25 mouse cellular contexts compared by ENCODE assay signal in the genomic region with DNA sequence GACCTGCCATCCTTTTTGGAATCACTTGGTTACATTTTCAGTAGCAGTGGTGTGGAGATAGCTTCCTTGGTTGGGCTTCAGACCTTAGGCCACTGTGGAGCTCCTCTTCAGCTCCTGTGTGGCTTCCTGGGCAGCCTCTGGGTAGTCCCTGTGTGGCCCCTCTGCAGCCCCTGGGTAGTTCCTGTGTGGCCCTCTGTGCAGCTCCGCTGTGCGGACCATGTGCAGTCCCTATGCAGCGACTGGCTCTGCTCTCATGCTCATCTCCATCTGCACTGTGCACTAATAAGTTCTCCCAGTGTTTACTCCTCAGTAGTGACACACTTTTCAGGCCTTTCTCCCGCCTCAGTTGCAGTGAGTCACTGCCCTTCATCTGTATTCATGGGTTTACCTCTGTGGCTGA. TPM values are rescaled to one million over a fixed set of nuclear protein-coding genes. Genes with fewer than 3 reads are reported as not detected.
DNase-seq lines count a peak whose midpoint lies in the region; ATAC-seq and TF ChIP-seq lines count a peak whose summit lies in the region.
"Had no signal": no experiment of that assay in that cellular context is flagged by ENCODE, and none has a peak within 500 bp of the region (broad histone marks: within the 10 kb centered on the region; RNA-seq: fewer than 3 reads in every experiment).

No protein-coding gene starts in this region.

- no peak overlapping the region for H3K4me2 ChIP-seq in forebrain, embryonic 14.5 days (ENCODE audit: low read length)
- no peak overlapping the region for H3K4me2 ChIP-seq in forebrain, postnatal 0 days (ENCODE audit: low read depth)
- no peak overlapping the region for H3K4me2 ChIP-seq in midbrain, embryonic 12.5 days (replicated peaks)
- H3K4me2 ChIP-seq in midbrain, embryonic 14.5 days (ENCODE audit: low read length): no peak overlapping the region
- no peak overlapping the region for H3K4me2 ChIP-seq in stomach, postnatal 0 days (replicated peaks; ENCODE audit: low read depth)
- H3K4me2 ChIP-seq in kidney, embryonic 14.5 days (replicated peaks; ENCODE audit: low read depth, low read length): no peak overlapping the region
- H3K4me2 ChIP-seq: embryonic facial prominence, embryonic 13.5 days; heart, embryonic 11.5 days; hindbrain, embryonic 12.5 days; hindbrain, embryonic 15.5 days had no signal

- H3K27me3 ChIP-seq in forebrain, embryonic 14.5 days (replicated peaks; ENCODE audit: control insufficient read depth, insufficient read depth, low read length): no peaks in the 10 kb centered on the region
- no peaks in the 10 kb centered on the region for H3K27me3 ChIP-seq in forebrain, postnatal 0 days (ENCODE audit: insufficient read depth, low read length)
- H3K27me3 ChIP-seq in midbrain, embryonic 12.5 days: no peaks in the 10 kb centered on the region
- H3K27me3 ChIP-seq in midbrain, embryonic 14.5 days (ENCODE audit: control insufficient read depth, insufficient read depth, low read length): no peaks in the 10 kb centered on the region
- H3K27me3 ChIP-seq in stomach, postnatal 0 days (ENCODE audit: control insufficient read depth, insufficient read depth, low read length): no peaks in the 10 kb centered on the region
- no peaks in the 10 kb centered on the region for H3K27me3 ChIP-seq in kidney, embryonic 14.5 days (ENCODE audit: control insufficient read depth, insufficient read depth, low read length)
- H3K27me3 ChIP-seq: embryonic facial prominence, embryonic 13.5 days; hindbrain, embryonic 12.5 days; hindbrain, embryonic 15.5 days; Patski had no signal

- H3K9me3 ChIP-seq in forebrain, embryonic 14.5 days (replicated peaks; ENCODE audit: control insufficient read depth, low read length): no peaks in the 10 kb centered on the region
- no peaks in the 10 kb centered on the region for H3K9me3 ChIP-seq in forebrain, postnatal 0 days (ENCODE audit: low read length)
- H3K9me3 ChIP-seq in midbrain, embryonic 12.5 days: 0 out of 2 replicates have a peak, but pooled peaks cover 3% of the 10 kb centered on the region
- no peaks in the 10 kb centered on the region for H3K9me3 ChIP-seq in midbrain, embryonic 14.5 days (ENCODE audit: control insufficient read depth, low read length)
- H3K9me3 ChIP-seq in stomach, postnatal 0 days (ENCODE audit: control insufficient read depth, low read length): no peaks in the 10 kb centered on the region
- no peaks in the 10 kb centered on the region for H3K9me3 ChIP-seq in kidney, embryonic 14.5 days (ENCODE audit: control insufficient read depth, low read length)
- H3K9me3 ChIP-seq: embryonic facial prominence, embryonic 10.5 days; embryonic facial prominence, embryonic 13.5 days; hindbrain, embryonic 12.5 days; hindbrain, embryonic 15.5 days had no signal

- peak; percentile 50 for ATAC-seq in forebrain, embryonic 14.5 days
- ATAC-seq in forebrain, postnatal 0 days: no peak
- ATAC-seq in midbrain, embryonic 12.5 days (ENCODE audit: low FRiP score, low read depth): peak; percentile 30; the same call in 1 of the 2 replicates
- no peak for ATAC-seq in midbrain, embryonic 14.5 days (ENCODE audit: low FRiP score, low TSS enrichment)
- peak; percentile 68; the same call in 1 of the 2 replicates for ATAC-seq in stomach, postnatal 0 days (ENCODE audit: low FRiP score, low TSS enrichment)
- ATAC-seq in kidney, embryonic 14.5 days (ENCODE audit: low FRiP score, low TSS enrichment): no peak
- ATAC-seq: intestine, postnatal 0 days; Patski had no signal

- no peak for TF ChIP-seq CTCF in forebrain, postnatal 0 days (IDR thresholded peaks at IDR 0.05; ENCODE audit: low read depth)
- TF ChIP-seq CTCF in bone marrow, adult 2 months (IDR thresholded peaks at IDR 0.05; ENCODE audit: control insufficient read depth, insufficient read depth, low read length): no peak
- no peak for TF ChIP-seq CTCF in stomach, postnatal 0 days (IDR thresholded peaks at IDR 0.05; ENCODE audit: low read depth)

- H3K36me3 ChIP-seq in forebrain, embryonic 14.5 days (ENCODE audit: control insufficient read depth, insufficient read depth, low read length): peaks cover 27% of the 10 kb centered on the region; the same call in 1 of the 2 replicates
- peaks cover 24% of the 10 kb centered on the region for H3K36me3 ChIP-seq in forebrain, postnatal 0 days (ENCODE audit: insufficient read depth)
- H3K36me3 ChIP-seq in midbrain, embryonic 12.5 days: peaks cover 21% of the 10 kb centered on the region
- H3K36me3 ChIP-seq in midbrain, embryonic 14.5 days (ENCODE audit: control insufficient read depth, insufficient read depth, low read length): peaks cover 26% of the 10 kb centered on the region
- H3K36me3 ChIP-seq in stomach, postnatal 0 days (ENCODE audit: control insufficient read depth, insufficient read depth, low read length): peaks cover 4% of the 10 kb centered on the region; the same call in 1 of the 2 replicates
- peaks cover 17% of the 10 kb centered on the region; the same call in 1 of the 2 replicates for H3K36me3 ChIP-seq in kidney, embryonic 14.5 days (ENCODE audit: control insufficient read depth, insufficient read depth, low read length)

- no peak overlapping the region for H3K9ac ChIP-seq in forebrain, embryonic 14.5 days (ENCODE audit: low read length)
- H3K9ac ChIP-seq in forebrain, postnatal 0 days: no peak overlapping the region
- H3K9ac ChIP-seq in midbrain, embryonic 12.5 days (replicated peaks): no peak overlapping the region
- H3K9ac ChIP-seq in midbrain, embryonic 14.5 days (replicated peaks; ENCODE audit: low read length): no peak overlapping the region
- no peak overlapping the region for H3K9ac ChIP-seq in stomach, postnatal 0 days (ENCODE audit: low read length)
- no peak overlapping the region for H3K9ac ChIP-seq in kidney, embryonic 14.5 days (ENCODE audit: low read depth, low read length)
- H3K9ac ChIP-seq: embryonic facial prominence, embryonic 13.5 days; hindbrain, embryonic 12.5 days; hindbrain, embryonic 15.5 days had no signal

- WGBS in forebrain, embryonic 14.5 days: 74% methylated on average over 4 of the region's 4 CpGs
- 72% methylated on average over 4 of the region's 4 CpGs for WGBS in forebrain, postnatal 0 days
- WGBS in midbrain, embryonic 12.5 days: 83% methylated on average over 4 of the region's 4 CpGs
- 93% methylated on average over 4 of the region's 4 CpGs for WGBS in midbrain, embryonic 14.5 days
- WGBS in bone marrow, adult 2 months: 89% methylated on average over 4 of the region's 4 CpGs
- 91% methylated on average over 4 of the region's 4 CpGs for WGBS in stomach, postnatal 0 days
- 96% methylated on average over 4 of the region's 4 CpGs for WGBS in kidney, embryonic 14.5 days

- no peak for DNase-seq in forebrain, embryonic 14.5 days (ENCODE audit: low spot score)
- DNase-seq in forebrain, postnatal 0 days: no peak
- no peak for DNase-seq in midbrain, embryonic 14.5 days
- no peak for DNase-seq in stomach, postnatal 0 days (ENCODE audit: low spot score)
- DNase-seq: adrenal gland, postnatal 10 days; adrenal gland, postnatal 36 days; cerebellum, adult 11-12 months; cerebellum, adult 8-10 months; cerebellum, postnatal 10 days; cerebellum, postnatal 36 days; embryo, embryonic 11 days; gastrocnemius, adult 2 months; gastrocnemius, postnatal 25 days; kidney, adult 8-10 months had no signal

- H3K4me1 ChIP-seq in forebrain, embryonic 14.5 days (ENCODE audit: control insufficient read depth, insufficient read depth, low read length): no peaks in the 10 kb centered on the region; the same call in 1 of the 2 replicates
- no peaks in the 10 kb centered on the region for H3K4me1 ChIP-seq in forebrain, postnatal 0 days (ENCODE audit: insufficient read depth)
- peaks cover 8% of the 10 kb centered on the region for H3K4me1 ChIP-seq in midbrain, embryonic 12.5 days
- no peaks in the 10 kb centered on the region for H3K4me1 ChIP-seq in midbrain, embryonic 14.5 days (ENCODE audit: control insufficient read depth, insufficient read depth, low read length)
- no peaks in the 10 kb centered on the region; the same call in 1 of the 2 replicates for H3K4me1 ChIP-seq in bone marrow, adult 2 months (ENCODE audit: control insufficient read depth, insufficient read depth, low read length)
- no peaks in the 10 kb centered on the region for H3K4me1 ChIP-seq in stomach, postnatal 0 days (replicated peaks; ENCODE audit: control insufficient read depth, insufficient read depth)
- H3K4me1 ChIP-seq in kidney, embryonic 14.5 days (ENCODE audit: control insufficient read depth, insufficient read depth, low read length): no peaks in the 10 kb centered on the region
- H3K4me1 ChIP-seq: embryonic facial prominence, embryonic 10.5 days; embryonic facial prominence, embryonic 13.5 days; hindbrain, embryonic 15.5 days had no signal

- H3K27ac ChIP-seq in forebrain, embryonic 14.5 days (ENCODE audit: low read depth, low read length): no peak overlapping the region
- H3K27ac ChIP-seq in forebrain, postnatal 0 days (ENCODE audit: low read depth, low read length): no peak overlapping the region
- H3K27ac ChIP-seq in midbrain, embryonic 12.5 days (replicated peaks): no peak overlapping the region
- H3K27ac ChIP-seq in midbrain, embryonic 14.5 days (replicated peaks; ENCODE audit: low read depth, low read length): no peak overlapping the region
- peak overlapping the region; percentile 24 for H3K27ac ChIP-seq in bone marrow, adult 2 months (ENCODE audit: control insufficient read depth, insufficient read depth, low read depth, low read length, poor library complexity)
- H3K27ac ChIP-seq in stomach, postnatal 0 days (replicated peaks): no peak overlapping the region
- H3K27ac ChIP-seq in kidney, embryonic 14.5 days (ENCODE audit: low read depth, low read length): no peak overlapping the region
- H3K27ac ChIP-seq: embryonic facial prominence, embryonic 10.5 days; embryonic facial prominence, embryonic 13.5 days; gastrocnemius, adult 2 months; hindbrain, embryonic 12.5 days; hindbrain, embryonic 15.5 days had no signal

- TF ChIP-seq EP300 in stomach, postnatal 0 days (optimal IDR thresholded peaks at IDR 0.05): no peak

- H3K4me3 ChIP-seq in forebrain, embryonic 14.5 days (ENCODE audit: low read depth, low read length): no peak overlapping the region
- no peak overlapping the region for H3K4me3 ChIP-seq in forebrain, postnatal 0 days (ENCODE audit: low read depth, low read length)
- no peak overlapping the region for H3K4me3 ChIP-seq in midbrain, embryonic 12.5 days
- no peak overlapping the region for H3K4me3 ChIP-seq in midbrain, embryonic 14.5 days (replicated peaks; ENCODE audit: low read depth, low read length)
- no peak overlapping the region for H3K4me3 ChIP-seq in bone marrow, adult 2 months (replicated peaks; ENCODE audit: control insufficient read depth, low read depth, low read length)
- H3K4me3 ChIP-seq in stomach, postnatal 0 days (ENCODE audit: low read depth, low read length): no peak overlapping the region
- no peak overlapping the region for H3K4me3 ChIP-seq in kidney, embryonic 14.5 days (ENCODE audit: low read length)
- H3K4me3 ChIP-seq: embryonic facial prominence, embryonic 10.5 days; embryonic facial prominence, embryonic 13.5 days; erythroblast, embryonic 14.5 days; gastrocnemius, adult 2 months; hindbrain, embryonic 12.5 days; hindbrain, embryonic 15.5 days had no signal

- no peak for TF ChIP-seq POLR2A in bone marrow, adult 2 months (IDR thresholded peaks at IDR 0.05; ENCODE audit: borderline replicate concordance, control insufficient read depth, low read depth, low read length)

RNA-seq across cellular contexts. Expression of gene Dnajb14, which starts 24.6 kb away (rescaled TPM):
- 6.3 and 9.1 TPM in 2 replicates for polyA plus RNA-seq in forebrain, embryonic 14.5 days (2014; fragmentation: Nextera tagmentation; extraction: Ambion mirVana)
- total RNA-seq in forebrain, postnatal 0 days (2014; rRNA removed): 16.5 and 19.2 TPM in 2 replicates
- 6.5 and 14.9 TPM in 2 replicates for polyA plus RNA-seq in forebrain, postnatal 0 days (2015; fragmentation: Nextera tagmentation; extraction: Ambion mirVana)
- 11.3 and 12.1 TPM in 2 replicates for polyA plus RNA-seq in midbrain, embryonic 12.5 days (2016; fragmentation: Nextera tagmentation; extraction: Ambion mirVana)
- 14.0 and 15.8 TPM in 2 replicates for polyA plus RNA-seq in midbrain, embryonic 14.5 days (2014; fragmentation: Nextera tagmentation; extraction: Ambion mirVana)
- 3.5 and 5.7 TPM in 2 replicates for polyA plus RNA-seq in bone marrow, adult 2 months (2011; ENCODE audit: insufficient read depth, insufficient read length, low replicate concordance, missing spikeins)
- polyA plus RNA-seq in stomach, postnatal 0 days (2015; fragmentation: Nextera tagmentation; extraction: Ambion mirVana): 10.8 and 12.6 TPM in 2 replicates
- polyA plus RNA-seq in kidney, embryonic 14.5 days (2014; fragmentation: Nextera tagmentation; extraction: Ambion mirVana): 12.2 and 12.3 TPM in 2 replicates

RNA-seq across cellular contexts. Expression of gene Lamtor3, which starts 26.2 kb away (rescaled TPM):
- 143 and 153 TPM in 2 replicates for polyA plus RNA-seq in forebrain, embryonic 14.5 days (2014; fragmentation: Nextera tagmentation; extraction: Ambion mirVana)
- total RNA-seq in forebrain, postnatal 0 days (2014; rRNA removed): 105 and 116 TPM in 2 replicates
- polyA plus RNA-seq in forebrain, postnatal 0 days (2015; fragmentation: Nextera tagmentation; extraction: Ambion mirVana): 112 and 123 TPM in 2 replicates
- 94.8 and 103 TPM in 2 replicates for polyA plus RNA-seq in midbrain, embryonic 12.5 days (2016; fragmentation: Nextera tagmentation; extraction: Ambion mirVana)
- 130 and 139 TPM in 2 replicates for polyA plus RNA-seq in midbrain, embryonic 14.5 days (2014; fragmentation: Nextera tagmentation; extraction: Ambion mirVana)
- polyA plus RNA-seq in bone marrow, adult 2 months (2011; ENCODE audit: insufficient read depth, insufficient read length, low replicate concordance, missing spikeins): 41.6 and 45.1 TPM in 2 replicates
- 104 and 106 TPM in 2 replicates for polyA plus RNA-seq in stomach, postnatal 0 days (2015; fragmentation: Nextera tagmentation; extraction: Ambion mirVana)
- polyA plus RNA-seq in kidney, embryonic 14.5 days (2014; fragmentation: Nextera tagmentation; extraction: Ambion mirVana): 111 TPM in 2 replicates

RNA-seq across cellular contexts. Expression of gene H2afz, which starts 27.8 kb away (rescaled TPM):
- 1,646 and 1,983 TPM in 2 replicates for polyA plus RNA-seq in forebrain, embryonic 14.5 days (2014; fragmentation: Nextera tagmentation; extraction: Ambion mirVana)
- total RNA-seq in forebrain, postnatal 0 days (2014; rRNA removed): 485 and 592 TPM in 2 replicates
- polyA plus RNA-seq in forebrain, postnatal 0 days (2015; fragmentation: Nextera tagmentation; extraction: Ambion mirVana): 728 and 896 TPM in 2 replicates
- 2,469 and 2,593 TPM in 2 replicates for polyA plus RNA-seq in midbrain, embryonic 12.5 days (2016; fragmentation: Nextera tagmentation; extraction: Ambion mirVana)
- polyA plus RNA-seq in midbrain, embryonic 14.5 days (2014; fragmentation: Nextera tagmentation; extraction: Ambion mirVana): 916 and 1,070 TPM in 2 replicates
- 331 and 355 TPM in 2 replicates for polyA plus RNA-seq in bone marrow, adult 2 months (2011; ENCODE audit: insufficient read depth, insufficient read length, low replicate concordance, missing spikeins)
- 779 and 844 TPM in 2 replicates for polyA plus RNA-seq in stomach, postnatal 0 days (2015; fragmentation: Nextera tagmentation; extraction: Ambion mirVana)
- polyA plus RNA-seq in kidney, embryonic 14.5 days (2014; fragmentation: Nextera tagmentation; extraction: Ambion mirVana): 2,687 and 3,357 TPM in 2 replicates

Comparison
In these comparisons a context has a peak if more than half of its experiments do, and no peak if none do; other contexts are left out.
1. ATAC-seq: peak in forebrain, embryonic 14.5 days (single experiment), midbrain, embryonic 12.5 days (single experiment) and stomach, postnatal 0 days (single experiment); none in forebrain, postnatal 0 days (single experiment), midbrain, embryonic 14.5 days (single experiment) and kidney, embryonic 14.5 days (single experiment).